Mouse (Mus musculus): ENCODE data around the gene Eml6.
A peak's percentile ranks its signal among the peaks of the same experiment; 100 is the strongest.

Eml6 gene

DNA sequence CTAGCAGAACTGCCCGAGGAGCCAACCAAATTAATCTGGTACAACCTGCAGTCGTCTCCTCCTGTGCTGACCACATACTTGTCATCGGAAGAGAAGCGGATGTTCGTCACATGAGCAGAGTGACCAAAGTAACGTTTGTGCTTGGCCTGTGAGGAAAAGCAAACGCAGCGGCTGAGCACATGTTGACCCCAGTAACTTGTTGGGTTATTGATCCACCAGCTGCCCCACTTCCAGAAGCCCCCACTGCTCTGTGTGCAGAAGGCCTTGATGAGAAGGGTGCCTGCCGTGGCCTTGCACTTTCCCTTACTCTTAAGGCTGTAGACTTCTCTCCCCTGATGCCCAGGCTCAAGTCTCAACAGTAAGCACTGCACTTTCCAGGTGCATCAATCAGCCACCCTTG lies 279.6 kb downstream of the Eml6 start:
- DNase-seq = no peak

DNA sequence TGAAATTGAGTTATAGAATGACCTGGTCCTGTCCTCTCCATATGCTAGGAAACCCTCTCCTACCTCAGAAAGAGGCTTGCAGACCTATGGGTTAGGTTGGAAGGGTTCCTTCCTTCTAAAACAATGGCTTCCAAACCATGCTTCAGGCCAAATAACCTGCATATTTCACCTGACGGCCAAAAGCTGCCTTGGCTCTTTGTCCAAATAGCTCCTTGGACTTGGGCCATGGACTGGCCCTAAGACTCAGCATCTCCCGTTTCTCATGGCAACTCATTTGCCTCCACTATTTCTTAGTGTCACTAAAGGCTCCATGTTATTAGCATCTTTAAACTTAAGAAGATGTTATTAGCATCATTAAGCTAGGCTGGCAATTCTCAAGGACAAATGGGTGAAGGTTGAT lies 280.3 kb downstream of the Eml6 start:
- no peak for DNase-seq

DNA sequence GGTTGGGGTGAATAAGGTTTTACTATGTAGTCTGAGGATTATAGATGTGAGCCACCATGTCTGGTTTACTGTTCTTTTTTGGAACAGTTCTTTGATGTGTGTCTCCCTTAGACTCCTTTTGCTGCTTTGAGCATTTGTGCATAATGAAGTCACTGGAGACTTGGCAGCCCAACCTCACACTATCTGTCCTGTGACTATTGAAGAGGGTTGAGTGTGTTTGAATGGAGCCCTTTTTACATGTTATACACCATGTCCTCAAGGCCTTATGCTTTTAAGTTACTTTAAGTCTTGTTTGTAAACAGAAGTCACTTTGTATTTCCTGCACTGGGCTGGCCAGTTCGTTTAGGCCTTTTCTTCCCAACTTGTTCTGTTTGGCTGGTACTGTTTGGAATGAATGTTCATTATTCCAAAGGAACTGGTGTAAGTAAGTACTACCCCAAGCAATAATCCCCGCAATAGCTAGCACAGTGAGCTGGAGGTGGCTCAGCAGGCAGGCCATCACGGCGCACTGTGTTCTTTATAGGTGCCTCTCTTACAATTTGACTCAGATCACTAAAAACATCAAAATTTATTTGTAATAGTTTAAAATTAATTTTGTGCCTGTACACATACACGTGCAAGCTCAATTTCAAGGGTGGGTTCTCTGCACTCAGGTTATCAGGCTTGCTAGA lies 280.9 kb downstream of the Eml6 start:
- no peak for DNase-seq

DNA sequence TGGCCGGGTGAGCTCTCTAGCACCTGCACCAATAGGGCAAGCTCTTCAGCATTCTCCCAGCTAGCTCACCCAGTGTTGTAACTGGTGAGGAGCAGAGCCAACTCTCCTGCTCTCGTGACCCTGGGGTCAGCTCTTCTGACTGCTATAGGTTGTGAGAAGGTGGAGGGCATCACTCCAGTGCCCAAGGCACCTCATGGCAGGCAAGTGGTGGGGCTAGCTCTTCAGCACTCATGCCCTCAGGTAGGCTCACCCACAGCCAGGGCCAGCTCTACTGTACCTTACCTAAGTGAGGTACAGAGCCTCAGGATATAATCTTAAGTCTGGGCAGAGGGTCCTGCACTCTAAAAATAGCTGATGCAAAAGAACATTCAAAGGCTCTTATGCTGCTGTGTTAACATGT lies 286.1 kb downstream of the Eml6 start:
- no peak for DNase-seq

DNA sequence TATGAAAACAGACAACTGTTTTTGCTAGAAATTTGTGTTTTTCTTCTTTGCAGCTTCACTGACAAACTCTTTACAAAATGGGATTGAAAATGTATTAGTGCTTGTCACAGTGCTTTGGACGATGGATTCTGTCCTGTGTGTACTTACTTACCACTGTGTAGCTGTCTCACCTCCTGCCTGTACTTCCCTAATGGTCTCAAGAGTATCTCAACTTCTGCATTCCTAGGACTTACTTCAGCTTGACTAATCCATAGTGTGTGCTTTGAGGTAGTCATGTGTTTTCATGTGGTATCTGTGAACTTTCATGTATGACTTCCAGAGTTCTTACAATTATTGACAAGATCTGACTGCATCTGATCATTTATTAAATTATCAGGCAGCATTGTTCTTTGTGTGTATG lies 297.9 kb downstream of the Eml6 start:
- DNase-seq = no peak

DNA sequence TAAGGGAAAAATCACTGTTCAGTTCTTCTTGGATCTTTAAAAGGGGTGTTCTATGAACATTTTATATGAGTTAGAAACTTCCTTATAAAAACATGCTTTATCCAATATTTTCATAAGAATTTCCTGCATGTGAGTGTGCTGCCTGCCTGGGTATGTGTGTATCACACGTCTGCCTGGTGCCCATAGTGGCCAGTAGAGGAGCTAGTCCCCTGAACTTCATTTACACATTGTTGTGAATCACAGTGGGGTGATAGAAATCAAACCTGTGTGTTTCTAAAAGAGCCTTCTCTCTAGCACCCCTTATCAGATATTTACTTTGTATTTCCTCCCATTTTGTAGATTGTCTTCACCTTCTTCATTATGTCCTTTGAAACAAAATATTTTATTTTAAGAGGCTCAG lies 300.2 kb downstream of the Eml6 start:
- no peak for DNase-seq

DNA sequence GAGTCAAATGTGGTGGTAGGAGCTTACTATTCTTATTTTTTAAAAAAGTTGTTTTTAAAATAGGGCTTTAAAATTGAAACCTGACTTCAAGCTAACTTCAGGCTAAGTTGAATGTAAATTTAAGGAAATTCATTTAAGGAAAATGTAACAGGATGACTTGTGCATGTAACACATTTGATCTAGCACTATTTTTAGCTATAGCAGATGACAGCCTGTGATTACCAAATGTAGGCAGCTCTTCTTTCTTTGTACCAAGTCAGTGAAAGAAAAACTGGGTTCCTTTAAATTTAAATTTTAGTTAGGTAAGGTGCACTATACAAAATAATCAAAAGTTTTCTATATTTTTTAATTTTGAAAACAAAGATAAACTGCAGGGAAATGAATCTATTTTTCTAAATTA lies 300.7 kb downstream of the Eml6 start:
- DNase-seq = no peak

DNA sequence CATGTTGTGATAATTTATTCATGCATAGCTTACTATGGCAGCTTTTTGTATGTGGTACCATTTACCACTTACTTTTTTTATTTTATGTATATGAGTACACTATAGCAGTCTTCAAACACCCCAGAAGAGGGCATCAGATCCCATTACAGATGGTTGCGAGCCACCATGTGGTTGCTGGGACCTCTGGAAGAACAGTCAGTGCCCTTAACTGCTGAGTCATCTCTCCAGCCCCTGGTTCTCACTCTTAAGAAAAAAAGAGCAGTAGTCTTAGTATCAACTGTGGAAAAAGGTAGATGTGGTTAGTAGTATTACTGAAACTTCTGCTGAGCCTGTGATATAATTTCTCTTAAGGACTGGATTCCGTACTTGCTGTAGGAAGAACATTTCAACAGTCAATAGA lies 301.6 kb downstream of the Eml6 start:
- no peak for DNase-seq

DNA sequence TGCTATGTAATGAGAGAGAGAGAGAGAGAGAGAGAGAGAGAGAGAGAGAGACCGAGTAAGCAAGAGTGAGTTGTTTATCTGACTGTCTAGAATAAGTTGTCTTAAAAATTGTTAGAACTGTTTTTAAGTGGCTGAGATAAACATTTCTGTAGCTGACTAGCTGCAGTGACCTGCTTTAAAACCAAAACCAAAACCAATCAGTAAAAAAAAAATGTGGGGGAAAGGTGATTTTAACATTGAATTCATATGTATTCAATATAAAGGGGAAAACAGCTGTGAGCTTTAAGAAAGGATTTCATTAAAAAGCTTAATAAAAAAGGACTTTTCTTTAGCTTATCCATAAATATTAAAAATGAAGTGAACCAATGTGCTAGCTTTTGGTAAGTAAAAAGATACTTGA lies 306.2 kb downstream of the Eml6 start:
- DNase-seq = no peak

DNA sequence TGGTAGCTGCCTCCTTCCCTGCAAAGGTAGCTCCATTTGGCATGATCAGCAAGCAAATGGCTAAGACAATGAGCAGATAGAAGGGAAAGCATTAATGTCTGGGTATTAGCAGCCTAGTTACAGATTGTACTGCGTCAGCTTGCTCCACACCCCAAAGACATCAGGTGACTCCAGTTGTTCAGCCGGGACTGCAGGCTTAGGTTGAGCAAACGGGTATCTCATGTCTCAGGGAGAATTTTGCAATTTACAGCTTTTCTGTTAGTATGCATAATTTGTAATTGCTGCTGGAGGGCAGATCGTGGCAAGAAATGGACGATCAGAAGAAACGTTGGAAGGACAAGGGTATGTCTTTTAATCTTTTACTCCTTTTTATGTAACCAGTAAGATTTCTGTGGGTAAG lies 307.3 kb downstream of the Eml6 start:
- no peak for DNase-seq

DNA sequence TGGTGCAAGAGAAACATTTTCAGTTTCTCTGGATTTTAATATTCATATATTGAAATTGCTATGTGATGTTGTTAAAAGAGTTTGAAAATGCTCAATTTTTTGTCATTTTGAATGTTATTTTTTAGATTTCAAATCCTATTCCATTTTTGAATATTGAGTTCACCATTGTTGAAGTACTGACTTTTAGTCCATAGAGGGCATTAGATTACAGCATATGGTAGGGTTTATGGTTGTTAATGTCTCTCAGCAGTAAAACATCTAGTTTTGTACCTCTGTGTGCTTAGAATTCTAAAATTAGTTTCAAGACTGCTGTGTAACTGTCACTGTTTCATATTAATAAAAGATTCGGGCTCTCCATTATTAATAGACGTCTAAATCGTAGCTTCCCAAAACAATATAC lies 310.3 kb downstream of the Eml6 start:
- DNase-seq = no peak

DNA sequence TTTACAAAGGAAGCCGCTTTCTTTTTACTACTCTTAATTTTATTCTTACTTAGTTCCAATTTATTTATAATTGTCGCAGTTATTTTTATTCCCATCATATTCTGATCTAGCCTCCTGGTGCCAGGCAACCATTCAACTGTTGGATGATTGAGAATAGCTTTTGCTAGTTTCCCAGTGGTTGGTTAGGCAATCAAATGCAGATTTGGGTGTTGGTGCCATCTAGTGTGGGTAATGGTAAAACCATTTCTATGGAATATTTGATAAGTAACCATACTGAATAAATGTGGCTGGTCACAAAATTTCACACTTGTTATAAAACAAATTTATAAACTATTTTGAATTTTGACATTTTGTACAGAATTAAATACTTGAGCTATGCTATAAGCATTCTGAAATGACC lies 311.0 kb downstream of the Eml6 start:
- no peak for DNase-seq

DNA sequence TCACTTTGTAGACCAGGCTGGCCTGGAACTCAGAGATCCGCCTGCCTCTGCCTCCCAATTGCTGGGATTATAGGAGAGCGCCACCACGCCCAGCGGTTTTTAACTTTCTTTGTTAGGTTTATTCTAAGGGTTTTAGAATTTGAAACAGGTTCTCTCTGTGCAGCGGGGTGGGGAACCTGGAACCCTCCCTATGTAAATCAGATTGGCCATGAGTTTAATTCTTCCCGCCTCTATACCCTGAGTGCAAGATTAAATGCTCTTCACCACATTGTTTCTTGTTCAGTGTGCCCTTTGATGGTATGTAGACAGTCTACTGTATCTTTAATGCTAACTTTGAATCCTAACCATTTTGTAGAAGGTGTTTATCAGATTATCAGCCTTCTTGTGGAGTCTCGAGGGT lies 311.7 kb downstream of the Eml6 start:
- DNase-seq = no peak

DNA sequence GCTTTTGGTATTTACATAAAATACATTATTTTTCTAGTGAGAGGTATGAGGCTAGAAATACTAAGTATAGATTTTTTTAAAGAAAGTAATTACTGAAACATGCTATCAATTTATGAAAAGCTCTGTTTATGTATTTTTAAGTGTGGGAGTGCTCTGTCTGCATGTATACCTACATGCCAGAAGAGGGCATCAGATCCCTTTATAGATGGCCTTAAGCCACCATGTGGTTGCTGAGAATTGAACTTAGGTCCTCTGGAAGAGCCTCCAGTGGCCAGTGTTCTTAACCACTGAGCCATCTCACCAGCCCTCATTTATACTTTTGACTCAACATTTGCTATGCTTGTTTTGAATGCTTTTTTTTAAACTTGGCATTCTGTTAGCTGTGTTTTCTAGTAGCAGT lies 316.3 kb downstream of the Eml6 start:
- DNase-seq = no peak

DNA sequence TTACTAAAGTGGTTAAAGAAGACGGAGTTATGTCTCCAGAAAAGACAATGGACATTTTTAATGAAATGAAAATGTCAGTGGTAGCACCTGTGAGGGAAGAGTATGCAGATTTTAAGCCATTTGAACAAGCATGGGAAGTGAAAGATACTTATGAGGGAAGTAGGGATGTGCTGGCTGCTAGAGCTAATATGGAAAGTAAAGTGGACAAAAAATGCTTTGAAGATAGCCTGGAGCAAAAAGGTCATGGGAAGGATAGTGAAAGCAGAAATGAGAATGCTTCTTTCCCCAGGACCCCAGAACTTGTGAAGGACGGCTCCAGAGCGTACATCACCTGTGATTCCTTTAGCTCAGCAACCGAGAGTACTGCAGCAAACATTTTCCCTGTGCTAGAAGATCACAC lies 319.0 kb downstream of the Eml6 start:
- DNase-seq = no peak

DNA sequence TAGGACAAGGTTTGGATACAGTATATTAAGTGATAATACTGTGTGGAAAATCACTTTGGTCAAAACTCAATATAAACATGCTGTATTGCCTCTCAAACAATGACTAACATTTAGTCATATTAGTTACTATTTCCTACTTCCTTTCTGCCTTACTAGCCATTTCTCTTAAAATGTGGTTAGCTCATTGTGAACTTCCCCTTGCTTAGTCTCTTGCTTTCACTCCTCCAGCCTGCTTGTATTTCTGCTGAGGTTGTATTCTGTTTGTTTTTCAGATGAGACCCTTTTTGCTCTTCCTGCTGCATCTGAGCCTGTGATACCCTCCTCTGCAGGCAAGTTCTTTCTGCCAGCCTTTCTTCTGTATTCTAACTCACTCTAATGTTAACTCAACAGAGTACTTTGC lies 320.6 kb downstream of the Eml6 start:
- no peak for DNase-seq

DNA sequence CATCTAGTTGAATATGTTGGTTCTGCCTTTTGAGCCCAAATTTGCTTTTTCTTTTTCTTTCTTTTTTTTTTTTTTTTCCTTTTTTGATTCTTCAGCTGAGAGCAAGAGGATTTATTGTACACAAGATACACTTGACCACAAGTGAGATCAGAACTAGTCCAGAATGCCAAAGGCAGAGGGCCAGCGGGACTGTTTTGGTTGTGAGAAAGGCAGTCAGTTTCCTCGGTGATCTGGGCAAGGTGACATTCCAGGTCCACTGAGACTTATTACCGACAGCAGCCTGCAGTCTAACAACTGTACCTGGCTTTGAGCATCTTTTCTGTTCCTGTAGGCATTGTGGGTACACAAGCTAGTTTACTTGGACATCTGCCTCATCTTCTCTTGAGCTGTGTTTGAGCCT lies 323.1 kb downstream of the Eml6 start:
- no peak for DNase-seq

DNA sequence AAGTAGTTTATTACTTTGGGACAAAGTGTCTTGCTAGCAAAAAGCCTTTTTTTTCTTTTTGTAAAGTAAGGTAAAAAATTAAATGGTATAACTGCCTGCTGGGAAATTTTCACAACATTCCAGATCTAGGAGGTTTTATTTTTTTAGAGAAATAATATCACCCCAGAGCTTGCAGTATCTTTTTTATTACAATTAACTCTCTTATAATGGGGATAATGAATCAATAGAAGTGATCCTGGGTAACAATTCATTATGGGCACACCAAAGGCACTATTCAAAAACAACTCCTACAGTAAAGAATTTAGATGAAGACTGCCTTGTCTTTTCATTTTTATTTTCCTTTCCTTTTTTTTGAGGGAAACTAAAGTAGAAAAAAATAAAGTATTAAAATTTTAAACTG lies 331.1 kb downstream of the Eml6 start:
- DNase-seq = no peak

DNA sequence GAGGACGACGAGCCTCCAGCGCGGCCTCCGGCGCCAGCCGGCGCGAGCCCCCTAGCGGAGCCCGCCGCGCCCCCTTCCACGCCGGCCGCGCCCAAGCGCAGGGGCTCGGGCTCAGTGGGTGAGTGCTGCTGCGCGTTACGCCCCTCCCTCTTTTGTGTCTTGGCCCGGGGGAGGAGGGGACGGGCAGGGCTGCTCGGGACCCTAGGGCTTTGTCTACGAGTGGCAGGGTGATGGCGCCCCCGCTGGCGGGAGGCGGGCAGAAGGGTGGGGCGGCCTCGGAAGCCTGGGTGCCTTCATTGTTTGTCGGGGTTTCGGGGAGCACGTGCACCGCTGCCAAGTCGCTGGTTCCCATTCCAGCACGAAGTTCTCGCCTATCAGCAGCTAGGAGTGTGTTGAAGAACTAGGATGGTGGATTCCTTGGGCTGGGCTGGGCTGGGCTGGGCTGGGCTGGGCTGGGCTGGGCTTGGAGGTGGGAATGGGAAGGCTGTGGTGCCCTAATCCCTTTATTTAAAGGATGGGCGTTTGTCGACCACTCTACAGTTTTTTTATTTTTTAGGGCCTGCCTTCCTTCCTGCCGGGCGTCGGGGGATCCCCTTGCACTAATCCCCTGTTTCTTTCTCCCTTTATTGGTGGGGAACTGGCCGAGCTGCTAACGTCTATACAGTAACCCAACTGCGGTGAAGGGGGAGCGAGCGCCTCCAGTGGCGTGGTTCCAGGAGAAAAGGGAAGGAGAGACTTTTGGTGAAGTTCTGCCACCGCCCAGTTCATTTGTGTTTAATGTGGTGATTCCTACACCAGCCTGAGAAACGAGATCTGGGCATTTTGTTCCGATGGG lies 332.0 kb downstream of the Eml6 start:
- peak; percentile 97 for DNase-seq

Data from thymus, postnatal 25 days (tissue).